Mouse (Mus musculus): Measurements from ENCODE around the gene Gale. TPM values are rescaled to one million over a fixed set of nuclear protein-coding genes. Genes with fewer than 3 reads are reported as not detected.

The Gale gene
- polyA plus RNA-seq, 1 experiment = 51.3 TPM

DNA sequence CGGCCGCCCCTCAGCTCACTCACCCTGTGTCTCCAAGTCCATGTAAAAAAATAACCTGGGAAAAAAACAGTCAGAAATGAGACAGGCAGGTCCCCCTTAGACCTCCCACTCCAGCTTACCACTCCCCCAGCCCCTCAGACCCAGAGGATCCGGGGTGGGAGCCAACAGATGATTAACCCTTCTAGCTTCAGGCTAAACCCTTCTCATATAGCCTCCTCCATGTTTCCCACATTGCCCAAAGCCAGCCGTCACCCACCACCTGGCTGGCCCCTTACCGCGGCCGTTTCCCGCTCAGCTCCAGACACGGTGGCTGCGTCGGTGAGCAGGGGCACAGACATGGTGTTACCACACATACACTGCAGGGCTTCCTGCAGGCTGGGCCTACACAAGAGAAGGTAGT is 7.1 kb downstream of the Gale start:
- no peak overlapping the region for H3K4me2 ChIP-seq (ENCODE audit: low read depth)
- H3ac ChIP-seq (ENCODE audit: control insufficient read depth, insufficient read length) = no peak overlapping the region
- TF ChIP-seq SRF (IDR thresholded peaks at IDR 0.05; ENCODE audit: control insufficient read depth, insufficient read length, low read depth) = no peak
- no peak for TF ChIP-seq MAX (IDR thresholded peaks at IDR 0.05; ENCODE audit: low read depth)
- TF ChIP-seq USF1 (IDR thresholded peaks at IDR 0.05; ENCODE audit: low read depth) = no peak
- no peak for TF ChIP-seq CEBPB (IDR thresholded peaks at IDR 0.05; ENCODE audit: insufficient read depth, poor library complexity, severe bottlenecking)
- no peak for TF ChIP-seq MYOG (IDR thresholded peaks at IDR 0.05; ENCODE audit: control insufficient read depth in 1 of 3, insufficient read depth in 1 of 3, insufficient read length in 2 of 3, low read depth in 2 of 3)
- no peak for TF ChIP-seq POLR2AphosphoS2 (IDR thresholded peaks at IDR 0.05; ENCODE audit: insufficient read length, low read depth)
- no peak for TF ChIP-seq REST (IDR thresholded peaks at IDR 0.05; ENCODE audit: insufficient read depth, insufficient read length)
- TF ChIP-seq MYOD1 (IDR thresholded peaks at IDR 0.05; ENCODE audit: control insufficient read depth in 1 of 3, insufficient read length in 2 of 3, low read depth in 2 of 3) = no peak
- no peak for TF ChIP-seq TCF3 (IDR thresholded peaks at IDR 0.05; ENCODE audit: insufficient read length, low read depth)
- no peak for TF ChIP-seq E2F4 (IDR thresholded peaks at IDR 0.05; ENCODE audit: insufficient read depth)
- no peak for TF ChIP-seq TCF12 (IDR thresholded peaks at IDR 0.05; ENCODE audit: insufficient read depth, poor library complexity, severe bottlenecking)
- TF ChIP-seq POLR2A (IDR thresholded peaks at IDR 0.05; ENCODE audit: insufficient read length, low read depth) = no peak
- peaks cover 9% of the 10 kb centered on the region for H3K36me3 ChIP-seq (ENCODE audit: control insufficient read depth, insufficient read depth)
- H3K79me2 ChIP-seq (ENCODE audit: control insufficient read depth, insufficient read depth) = peaks cover 14% of the 10 kb centered on the region
- H3K27me3 ChIP-seq (ENCODE audit: control insufficient read depth, insufficient read depth, insufficient read length) = no peaks in the 10 kb centered on the region
- peak overlapping the region; percentile 81 for H3K4me3 ChIP-seq

DNA sequence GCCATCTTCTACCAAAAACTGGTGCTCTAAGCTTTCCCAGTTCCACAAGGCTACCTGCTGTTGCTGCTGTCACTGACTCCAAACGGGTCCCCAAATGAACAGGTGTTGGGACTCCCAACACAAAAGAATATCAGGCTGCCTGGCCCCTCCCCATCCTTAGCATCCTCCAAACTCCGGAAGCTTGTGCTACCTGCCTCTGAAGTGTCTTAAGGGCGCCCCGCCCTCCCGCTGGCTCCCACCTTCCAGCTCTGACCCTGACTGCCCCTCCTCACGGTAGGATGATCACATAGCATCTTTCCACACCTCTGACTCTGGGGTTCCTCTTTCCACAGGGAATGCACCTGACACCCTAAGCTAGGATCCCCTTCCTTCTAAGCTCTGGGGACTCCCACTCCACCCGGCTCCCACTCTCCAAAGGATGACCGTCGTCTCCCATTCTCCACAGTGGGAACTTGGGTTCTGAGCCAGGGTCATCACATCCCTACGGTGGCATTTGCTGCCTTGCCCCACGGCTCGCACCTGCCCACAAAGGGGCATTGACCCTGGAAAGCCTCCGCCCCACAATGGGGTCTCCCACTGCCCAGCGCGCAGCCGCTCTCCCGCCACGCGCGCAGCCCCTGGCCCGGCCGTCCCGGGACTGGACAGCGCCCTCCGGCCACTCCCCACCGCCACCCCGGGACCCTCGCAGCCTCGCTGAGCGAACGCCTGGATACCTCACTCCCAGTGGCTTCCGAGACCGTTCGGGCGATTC is 8.5 kb downstream of the Gale start:
- peak overlapping the region; percentile 62 for H3ac ChIP-seq (ENCODE audit: control insufficient read depth, insufficient read length)
- peaks cover 14% of the 10 kb centered on the region for H3K79me2 ChIP-seq (ENCODE audit: control insufficient read depth, insufficient read depth)
- peaks cover 12% of the 10 kb centered on the region for H3K36me3 ChIP-seq (ENCODE audit: control insufficient read depth, insufficient read depth)
- H3K4me3 ChIP-seq = peak overlapping the region; percentile 81
- no peaks in the 10 kb centered on the region for H3K27me3 ChIP-seq (ENCODE audit: control insufficient read depth, insufficient read depth, insufficient read length)
- peak overlapping the region; percentile 78 for H3K4me2 ChIP-seq (ENCODE audit: low read depth)
- no peak for TF ChIP-seq CEBPB (IDR thresholded peaks at IDR 0.05; ENCODE audit: insufficient read depth, poor library complexity, severe bottlenecking)
- TF ChIP-seq POLR2A (IDR thresholded peaks at IDR 0.05; ENCODE audit: insufficient read length, low read depth) = no peak
- TF ChIP-seq MYOD1 (IDR thresholded peaks at IDR 0.05; ENCODE audit: control insufficient read depth in 1 of 3, insufficient read length in 2 of 3, low read depth in 2 of 3) = no peak
- TF ChIP-seq MAX (IDR thresholded peaks at IDR 0.05; ENCODE audit: low read depth) = no peak
- no peak for TF ChIP-seq TCF12 (IDR thresholded peaks at IDR 0.05; ENCODE audit: insufficient read depth, poor library complexity, severe bottlenecking)
- TF ChIP-seq POLR2AphosphoS2 (IDR thresholded peaks at IDR 0.05; ENCODE audit: insufficient read length, low read depth) = no peak
- TF ChIP-seq SRF (IDR thresholded peaks at IDR 0.05; ENCODE audit: control insufficient read depth, insufficient read length, low read depth) = no peak
- TF ChIP-seq TCF3 (IDR thresholded peaks at IDR 0.05; ENCODE audit: insufficient read length, low read depth) = no peak
- TF ChIP-seq USF1 (IDR thresholded peaks at IDR 0.05; ENCODE audit: low read depth) = no peak
- no peak for TF ChIP-seq E2F4 (IDR thresholded peaks at IDR 0.05; ENCODE audit: insufficient read depth)
- no peak for TF ChIP-seq MYOG (IDR thresholded peaks at IDR 0.05; ENCODE audit: control insufficient read depth in 1 of 3, insufficient read depth in 1 of 3, insufficient read length in 2 of 3, low read depth in 2 of 3)
- TF ChIP-seq REST (IDR thresholded peaks at IDR 0.05; ENCODE audit: insufficient read depth, insufficient read length) = no peak

DNA sequence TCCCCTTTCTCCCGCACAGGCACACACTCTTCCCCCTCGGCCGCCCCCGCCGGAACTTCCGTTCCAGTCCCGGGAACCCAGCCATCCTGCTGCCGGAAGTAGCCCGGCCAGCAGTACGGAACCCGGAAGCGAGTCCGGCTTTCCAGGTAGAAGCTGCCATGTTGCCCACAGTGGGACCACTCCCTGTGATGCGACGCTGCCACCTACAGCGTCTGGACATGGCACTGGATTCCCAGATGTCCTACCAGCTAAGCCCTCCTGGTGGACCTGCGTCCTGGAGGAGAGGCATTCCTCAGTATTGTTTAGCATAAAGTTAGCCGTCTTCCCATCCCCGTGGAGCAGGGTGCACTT is 9.0 kb downstream of the Gale start, which contains the start of gene Lypla2:
Lypla2 (minus strand) TSS at position 71 of the 351 bp plus-strand sequence.
- Histone ChIP-seq H3K4me2 (ENCODE audit: low read depth) (peak within 1 kb of the TSS; percentile 91), H3K36me3 (ENCODE audit: control insufficient read depth, insufficient read depth) (peaks cover 12% of the 10 kb centered on the region), H3K4me3 (peak within 1 kb of the TSS; percentile 81), H3ac (ENCODE audit: control insufficient read depth, insufficient read length) (peak within 1 kb of the TSS; percentile 62), H3K79me2 (ENCODE audit: control insufficient read depth, insufficient read depth) (peaks cover 14% of the 10 kb centered on the region), H3K27me3 (ENCODE audit: control insufficient read depth, insufficient read depth, insufficient read length) (no peaks in the 10 kb centered on the region)
- TF ChIP-seq POLR2A (IDR thresholded peaks at IDR 0.05; ENCODE audit: insufficient read length, low read depth) = peak; percentile 92
- TF ChIP-seq E2F4 (IDR thresholded peaks at IDR 0.05; ENCODE audit: insufficient read depth) = no peak
- peak; percentile 76 for TF ChIP-seq POLR2AphosphoS2 (IDR thresholded peaks at IDR 0.05; ENCODE audit: insufficient read length, low read depth)

DNA sequence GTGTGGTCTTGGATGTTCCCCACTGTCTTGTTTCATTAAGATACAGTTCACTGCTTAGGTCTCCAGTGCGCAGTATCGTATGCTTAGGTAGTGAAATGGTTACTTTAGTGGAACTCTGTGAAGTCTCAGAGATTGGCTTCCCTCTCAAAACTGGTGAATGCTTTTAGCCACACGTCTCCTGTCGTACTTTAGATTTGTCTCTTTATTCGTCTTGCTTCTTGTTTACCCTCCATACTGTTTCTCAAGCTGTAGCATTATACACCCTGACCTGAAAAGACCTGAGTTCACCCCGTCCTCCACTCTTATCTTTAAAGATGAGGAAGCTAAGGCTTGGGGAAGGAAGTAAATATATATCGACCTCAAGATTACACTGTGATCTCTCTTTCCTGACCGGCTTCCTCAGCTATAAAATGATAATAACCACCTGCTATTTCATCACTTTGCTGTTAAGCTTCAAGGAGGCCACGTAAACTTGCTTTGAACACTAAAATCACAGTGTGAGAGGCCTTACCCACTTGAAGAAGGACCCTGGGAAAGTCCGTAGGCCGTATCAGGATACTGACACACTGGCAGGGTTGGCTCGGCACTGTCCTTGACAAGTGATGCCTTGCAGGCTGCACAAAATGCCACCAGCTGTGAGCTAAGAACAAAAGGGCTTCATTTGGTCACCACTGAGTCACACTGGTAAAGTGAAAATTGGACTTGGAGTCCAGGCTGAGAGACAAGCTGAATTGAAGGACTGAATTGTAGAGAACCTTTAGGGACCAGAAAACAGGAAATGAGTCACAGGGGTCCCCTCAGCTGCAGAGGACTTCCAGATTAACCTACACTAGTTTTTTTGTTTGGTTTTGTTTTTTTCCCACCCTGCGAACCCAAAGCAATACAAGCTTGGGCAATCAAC is 9.6 kb downstream of the Gale start:
- Histone ChIP-seq H3K4me2 (ENCODE audit: low read depth) (peak overlapping the region; percentile 91), H3ac (ENCODE audit: control insufficient read depth, insufficient read length) (peak overlapping the region; percentile 62), H3K27me3 (ENCODE audit: control insufficient read depth, insufficient read depth, insufficient read length) (no peaks in the 10 kb centered on the region), H3K36me3 (ENCODE audit: control insufficient read depth, insufficient read depth) (peaks cover 12% of the 10 kb centered on the region), H3K4me3 (peak overlapping the region; percentile 81), H3K79me2 (ENCODE audit: control insufficient read depth, insufficient read depth) (peaks cover 14% of the 10 kb centered on the region)
- TF ChIP-seq MAX (IDR thresholded peaks at IDR 0.05; ENCODE audit: low read depth) (no peak), SRF (IDR thresholded peaks at IDR 0.05; ENCODE audit: control insufficient read depth, insufficient read length, low read depth) (no peak), USF1 (IDR thresholded peaks at IDR 0.05; ENCODE audit: low read depth) (no peak), TCF12 (IDR thresholded peaks at IDR 0.05; ENCODE audit: insufficient read depth, poor library complexity, severe bottlenecking) (no peak), POLR2A (IDR thresholded peaks at IDR 0.05; ENCODE audit: insufficient read length, low read depth) (no peak), CEBPB (IDR thresholded peaks at IDR 0.05; ENCODE audit: insufficient read depth, poor library complexity, severe bottlenecking) (no peak), TCF3 (IDR thresholded peaks at IDR 0.05; ENCODE audit: insufficient read length, low read depth) (no peak), REST (IDR thresholded peaks at IDR 0.05; ENCODE audit: insufficient read depth, insufficient read length) (no peak), MYOG (IDR thresholded peaks at IDR 0.05; ENCODE audit: control insufficient read depth in 1 of 3, insufficient read depth in 1 of 3, insufficient read length in 2 of 3, low read depth in 2 of 3) (no peak), POLR2AphosphoS2 (IDR thresholded peaks at IDR 0.05; ENCODE audit: insufficient read length, low read depth) (no peak)

Data from myocyte (in vitro differentiated cells).